Mouse (Mus musculus): ENCODE data around the gene Gpr83. TPM values are rescaled to one million over a fixed set of nuclear protein-coding genes. Genes with fewer than 3 reads are reported as not detected.

Gene Gpr83
- total and polyA plus RNA-seq, 3 experiments = 0.14 TPM; not detected in 2

DNA sequence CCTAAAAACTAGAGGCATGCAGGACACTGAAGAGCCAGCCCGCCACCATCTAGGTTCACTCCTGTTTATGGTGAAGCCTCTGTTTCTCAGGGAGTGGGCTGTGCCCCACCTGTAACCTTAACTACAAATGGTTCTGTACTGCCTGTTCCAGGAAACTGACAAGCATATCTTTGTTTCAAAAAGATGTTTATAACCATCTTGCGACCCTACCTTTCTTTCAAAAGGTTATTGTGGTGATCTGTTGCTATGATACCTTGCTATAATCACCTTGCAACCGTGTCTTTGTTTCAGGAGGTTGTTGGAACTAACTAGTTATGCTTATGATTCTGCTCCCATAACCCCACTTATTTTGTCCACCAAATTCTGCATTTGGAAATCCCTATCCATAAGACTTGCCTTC is 16.1 kb upstream of the Gpr83 start:
- 95% methylated on average over 3 of the region's 3 CpGs for WGBS
- no peak for TF ChIP-seq CTCF (IDR thresholded peaks at IDR 0.05)
- no peak for TF ChIP-seq POLR2A (IDR thresholded peaks at IDR 0.05; ENCODE audit: insufficient read depth, low read depth, low read length)
- no peak for TF ChIP-seq EP300 (IDR thresholded peaks at IDR 0.05; ENCODE audit: insufficient read depth, low read depth, low read length)
- H3K79me2 ChIP-seq (replicated peaks; ENCODE audit: control insufficient read depth, insufficient read depth, low read length) = no peaks in the 10 kb centered on the region
- no peak overlapping the region for H3K9ac ChIP-seq (ENCODE audit: low read depth, low read length)
- no peaks in the 10 kb centered on the region for H3K27me3 ChIP-seq (ENCODE audit: control insufficient read depth, insufficient read depth, low read length)
- H3K27ac ChIP-seq = no peak overlapping the region
- intact Hi-C loops (cut with DNase I) = no loop called here
- no peak for DNase-seq
- H3K4me1 ChIP-seq (ENCODE audit: control insufficient read depth, insufficient read depth, low read length) = peaks cover 2% of the 10 kb centered on the region
- H3K4me3 ChIP-seq = no peak overlapping the region
- H3K36me3 ChIP-seq (ENCODE audit: control insufficient read depth, insufficient read depth, low read length) = no peaks in the 10 kb centered on the region

DNA sequence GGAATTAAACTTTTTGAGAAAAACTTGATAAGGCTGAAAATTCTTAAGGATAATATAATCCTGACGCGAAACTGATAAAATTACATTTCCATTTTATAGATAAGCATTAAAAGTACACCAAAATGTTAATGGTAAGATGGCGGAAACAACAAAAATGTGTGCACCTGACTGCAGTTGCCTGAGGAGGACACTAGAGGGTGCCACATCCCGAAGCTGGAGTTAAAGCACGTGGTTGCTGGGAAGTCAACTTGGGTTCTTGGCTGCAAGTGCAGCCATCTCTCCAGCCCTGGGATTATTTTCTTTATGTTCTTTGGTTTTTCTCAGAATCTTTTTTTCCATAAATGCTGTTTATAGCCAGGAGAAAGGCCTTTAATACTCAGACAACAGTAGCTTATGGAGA is 13.6 kb upstream of the Gpr83 start:
- TF ChIP-seq CTCF (IDR thresholded peaks at IDR 0.05) (peak; percentile 55), EP300 (IDR thresholded peaks at IDR 0.05; ENCODE audit: insufficient read depth, low read depth, low read length) (no peak), POLR2A (IDR thresholded peaks at IDR 0.05; ENCODE audit: insufficient read depth, low read depth, low read length) (no peak)
- H3K4me1 ChIP-seq (ENCODE audit: control insufficient read depth, insufficient read depth, low read length) = peaks cover 2% of the 10 kb centered on the region
- no peaks in the 10 kb centered on the region for H3K79me2 ChIP-seq (replicated peaks; ENCODE audit: control insufficient read depth, insufficient read depth, low read length)
- no peak overlapping the region for H3K9ac ChIP-seq (ENCODE audit: low read depth, low read length)
- DNase-seq = no peak
- H3K4me3 ChIP-seq = no peak overlapping the region
- H3K27ac ChIP-seq = no peak overlapping the region
- H3K27me3 ChIP-seq (ENCODE audit: control insufficient read depth, insufficient read depth, low read length) = no peaks in the 10 kb centered on the region
- 48% methylated on average over 5 of the region's 5 CpGs for WGBS
- H3K36me3 ChIP-seq (ENCODE audit: control insufficient read depth, insufficient read depth, low read length) = no peaks in the 10 kb centered on the region
- intact Hi-C loops (cut with DNase I) = no loop called here

DNA sequence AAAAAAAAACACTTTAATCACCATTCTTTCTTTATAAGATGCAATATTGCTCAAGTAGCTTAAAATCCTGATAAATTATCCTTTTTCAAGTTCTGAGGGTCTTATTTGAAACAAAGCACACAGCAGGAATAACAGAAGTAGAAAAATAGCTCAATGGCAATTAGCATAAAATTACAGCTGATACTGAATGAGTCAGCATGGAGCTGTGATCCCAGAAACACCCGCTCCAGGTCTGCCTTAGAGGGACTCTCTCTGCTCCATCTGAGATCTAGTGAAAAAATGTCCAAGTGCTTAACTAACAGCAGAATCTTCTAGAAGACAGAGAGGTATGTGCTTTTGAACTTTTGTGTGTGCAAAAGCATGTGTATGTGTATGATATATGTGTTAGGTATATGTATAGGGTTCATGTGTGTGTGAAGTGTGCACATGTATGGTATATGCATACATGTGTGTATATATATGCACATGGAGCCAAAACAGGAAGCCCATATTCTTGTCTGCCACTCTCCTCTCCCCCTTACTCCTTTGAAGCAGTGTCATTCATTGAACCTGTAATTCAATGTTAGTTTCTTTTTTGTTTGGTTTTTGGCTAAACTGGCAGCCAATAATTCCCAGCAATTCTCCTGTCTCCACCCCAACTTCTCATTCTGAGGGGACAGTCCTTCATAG is 11.6 kb upstream of the Gpr83 start:
- 61% methylated on average over 1 of the region's 1 CpGs for WGBS
- H3K27ac ChIP-seq = no peak overlapping the region
- DNase-seq = no peak
- H3K36me3 ChIP-seq (ENCODE audit: control insufficient read depth, insufficient read depth, low read length) = no peaks in the 10 kb centered on the region
- no peaks in the 10 kb centered on the region for H3K27me3 ChIP-seq (ENCODE audit: control insufficient read depth, insufficient read depth, low read length)
- TF ChIP-seq CTCF (IDR thresholded peaks at IDR 0.05) = no peak
- no peak for TF ChIP-seq POLR2A (IDR thresholded peaks at IDR 0.05; ENCODE audit: insufficient read depth, low read depth, low read length)
- no peak for TF ChIP-seq EP300 (IDR thresholded peaks at IDR 0.05; ENCODE audit: insufficient read depth, low read depth, low read length)
- H3K4me1 ChIP-seq (ENCODE audit: control insufficient read depth, insufficient read depth, low read length) = no peaks in the 10 kb centered on the region
- no peak overlapping the region for H3K4me3 ChIP-seq
- H3K9ac ChIP-seq (ENCODE audit: low read depth, low read length) = no peak overlapping the region
- H3K79me2 ChIP-seq (replicated peaks; ENCODE audit: control insufficient read depth, insufficient read depth, low read length) = no peaks in the 10 kb centered on the region
- intact Hi-C loops (cut with DNase I) = no loop called here

DNA sequence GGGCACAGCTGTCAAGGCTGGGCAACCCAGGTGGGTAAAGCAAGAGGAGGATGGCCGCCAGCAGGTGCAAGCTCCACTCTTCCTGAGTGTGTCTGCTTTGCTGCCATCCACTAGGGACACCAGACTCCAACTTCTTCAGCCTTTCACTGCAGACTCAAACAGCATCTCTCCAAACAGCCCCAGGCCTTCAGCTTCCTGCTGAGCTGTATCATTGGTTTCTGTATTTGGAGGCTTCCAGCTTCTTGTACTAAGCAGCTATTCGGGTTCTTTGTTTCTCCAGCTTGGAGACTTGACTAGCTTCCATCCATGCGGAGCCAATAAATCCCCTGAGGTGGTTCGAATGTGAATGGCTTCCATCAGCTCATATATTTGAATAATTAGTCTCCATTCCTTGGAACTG is 5.4 kb upstream of the Gpr83 start:
- TF ChIP-seq EP300 (IDR thresholded peaks at IDR 0.05; ENCODE audit: insufficient read depth, low read depth, low read length) = no peak
- no peak for TF ChIP-seq POLR2A (IDR thresholded peaks at IDR 0.05; ENCODE audit: insufficient read depth, low read depth, low read length)
- no peak for TF ChIP-seq CTCF (IDR thresholded peaks at IDR 0.05)
- no peak overlapping the region for H3K9ac ChIP-seq (ENCODE audit: low read depth, low read length)
- H3K27me3 ChIP-seq (ENCODE audit: control insufficient read depth, insufficient read depth, low read length) = no peaks in the 10 kb centered on the region
- no peaks in the 10 kb centered on the region for H3K36me3 ChIP-seq (ENCODE audit: control insufficient read depth, insufficient read depth, low read length)
- no peaks in the 10 kb centered on the region for H3K4me1 ChIP-seq (ENCODE audit: control insufficient read depth, insufficient read depth, low read length)
- no peak overlapping the region for H3K4me3 ChIP-seq
- WGBS = 68% methylated on average over 4 of the region's 4 CpGs
- H3K79me2 ChIP-seq (replicated peaks; ENCODE audit: control insufficient read depth, insufficient read depth, low read length) = no peaks in the 10 kb centered on the region
- no peak for DNase-seq
- intact Hi-C loops (cut with DNase I) = no loop called here
- H3K27ac ChIP-seq = no peak overlapping the region

DNA sequence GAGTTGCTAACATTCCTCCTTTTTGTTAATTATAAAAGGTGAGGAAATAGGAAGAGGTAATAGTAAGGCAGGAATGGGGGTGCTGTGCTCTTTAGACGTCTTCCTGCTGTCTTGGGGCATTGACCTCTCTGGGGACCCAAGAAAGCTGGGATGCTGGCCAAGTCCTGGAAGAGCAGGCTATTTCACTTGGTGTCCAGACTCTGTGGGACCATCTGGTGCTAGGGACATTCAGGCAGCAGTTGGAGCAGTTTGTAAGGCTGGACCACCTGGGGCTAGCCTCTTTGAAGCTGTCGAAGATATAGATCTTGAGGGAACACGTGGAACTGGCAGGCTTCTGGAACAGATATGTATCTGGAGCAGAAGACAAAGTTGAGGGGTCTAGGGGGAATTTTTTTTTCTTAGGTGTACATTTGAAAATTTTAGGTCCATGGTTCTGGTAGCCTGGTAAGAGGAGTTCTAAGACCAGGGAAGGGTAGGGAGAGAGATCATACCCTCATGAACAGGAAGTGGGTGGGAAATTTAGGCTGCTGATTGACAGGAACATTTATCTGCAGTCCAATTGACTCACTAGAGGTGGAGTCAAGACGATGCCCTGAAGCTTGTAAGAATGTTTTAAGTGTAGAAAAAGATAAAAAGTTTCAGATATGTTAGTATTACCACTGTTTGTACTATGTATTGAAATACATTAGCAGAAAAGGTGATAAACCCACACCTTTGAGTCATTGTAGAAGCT is 2.9 kb upstream of the Gpr83 start:
- Histone ChIP-seq H3K4me3 (no peak overlapping the region), H3K36me3 (ENCODE audit: control insufficient read depth, insufficient read depth, low read length) (no peaks in the 10 kb centered on the region), H3K9ac (ENCODE audit: low read depth, low read length) (no peak overlapping the region), H3K27me3 (ENCODE audit: control insufficient read depth, insufficient read depth, low read length) (peaks cover 14% of the 10 kb centered on the region), H3K79me2 (replicated peaks; ENCODE audit: control insufficient read depth, insufficient read depth, low read length) (no peaks in the 10 kb centered on the region), H3K4me1 (ENCODE audit: control insufficient read depth, insufficient read depth, low read length) (no peaks in the 10 kb centered on the region), H3K27ac (no peak overlapping the region)
- TF ChIP-seq EP300 (IDR thresholded peaks at IDR 0.05; ENCODE audit: insufficient read depth, low read depth, low read length) = no peak
- TF ChIP-seq CTCF (IDR thresholded peaks at IDR 0.05) = no peak
- no peak for TF ChIP-seq POLR2A (IDR thresholded peaks at IDR 0.05; ENCODE audit: insufficient read depth, low read depth, low read length)
- WGBS = 34% methylated on average over 4 of the region's 4 CpGs
- intact Hi-C loops (cut with DNase I) = no loop called here
- DNase-seq = no peak

DNA sequence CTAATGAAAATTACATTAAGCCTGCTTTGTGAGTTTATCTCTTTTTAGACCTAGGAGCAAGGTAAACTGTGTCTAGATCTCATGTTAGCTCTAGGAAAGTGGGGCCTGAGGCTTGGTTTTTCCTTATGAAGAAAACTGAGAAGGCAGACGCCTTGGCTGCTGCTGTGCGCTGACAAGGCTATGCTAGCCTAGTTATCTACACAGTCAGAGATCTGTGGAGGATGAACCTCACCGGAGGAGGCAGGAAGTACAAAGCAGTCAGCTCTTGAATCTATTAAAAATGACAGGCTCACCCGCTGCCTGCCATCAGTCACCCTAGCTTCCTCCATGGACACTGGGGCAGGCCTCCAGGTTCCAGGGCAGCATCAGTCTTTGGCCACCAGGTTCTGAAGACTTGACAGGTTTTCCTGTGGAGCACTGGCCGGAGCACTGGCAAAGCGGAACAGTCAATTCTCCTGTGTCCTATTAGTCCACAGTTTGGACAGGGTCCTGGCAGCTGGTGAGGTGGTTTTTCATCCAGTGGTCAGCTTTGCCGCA is 1.8 kb upstream of the Gpr83 start:
- Histone ChIP-seq H3K9ac (ENCODE audit: low read depth, low read length) (no peak overlapping the region), H3K79me2 (replicated peaks; ENCODE audit: control insufficient read depth, insufficient read depth, low read length) (no peaks in the 10 kb centered on the region), H3K27me3 (ENCODE audit: control insufficient read depth, insufficient read depth, low read length) (peaks cover 14% of the 10 kb centered on the region), H3K36me3 (ENCODE audit: control insufficient read depth, insufficient read depth, low read length) (no peaks in the 10 kb centered on the region), H3K4me3 (no peak overlapping the region), H3K27ac (no peak overlapping the region), H3K4me1 (ENCODE audit: control insufficient read depth, insufficient read depth, low read length) (no peaks in the 10 kb centered on the region)
- WGBS = 56% methylated on average over 7 of the region's 7 CpGs
- no peak for DNase-seq
- intact Hi-C loops (cut with DNase I) = no loop called here
- TF ChIP-seq CTCF (IDR thresholded peaks at IDR 0.05) (no peak), EP300 (IDR thresholded peaks at IDR 0.05; ENCODE audit: insufficient read depth, low read depth, low read length) (no peak), POLR2A (IDR thresholded peaks at IDR 0.05; ENCODE audit: insufficient read depth, low read depth, low read length) (no peak)

Data from heart, adult 2 months (tissue).